Mouse (Mus musculus) ES-E14 (cell line): ENCODE data around the gene Olfr1222. TPM values are rescaled to one million over a fixed set of nuclear protein-coding genes. Genes with fewer than 3 reads are reported as not detected.

Source experiments
- DNase-seq: peaks from one replicate; pipeline ENCODE4 v3.0.0-alpha.2; 2013; ENCODE audit warnings: low read depth, low spot score
- H3K27ac ChIP-seq: 2 replicates; pipeline ENCODE4 v1.5.1; 2012; ENCODE audit warnings: low read depth, mild to moderate bottlenecking, low read length, moderate library complexity, mixed read lengths; ENCODE audit not compliant: poor library complexity, insufficient read depth, severe bottlenecking
- H3K36me3 ChIP-seq: 2 replicates; pipeline ENCODE4 v1.6.1; 2012; ENCODE audit warnings: mild to moderate bottlenecking, low read length, moderate library complexity, mixed read lengths; ENCODE audit not compliant: control insufficient read depth, poor library complexity, insufficient read depth, severe bottlenecking
- H3K4me1 ChIP-seq, 2 experiments: fragments of 150-350 bp in 1 of 2; sonication (generic) in 1 of 2; 2 replicates each; pipeline ENCODE4 v1.6.1; 2012; ENCODE audit warnings: low read length in 2 of 2, mild to moderate bottlenecking in 1 of 2, mixed read lengths in 1 of 2; ENCODE audit not compliant: control insufficient read depth in 2 of 2, insufficient read depth in 2 of 2, poor library complexity in 1 of 2
- H3K4me3 ChIP-seq, 2 experiments: fragments of 150-350 bp in 1 of 2; sonication (generic) in 1 of 2; 2 replicates each; pipeline ENCODE4 v1.5.1; 2012; ENCODE audit warnings: low read length in 2 of 2, low read depth in 1 of 2, mild to moderate bottlenecking in 1 of 2, mixed read lengths in 1 of 2; ENCODE audit not compliant: insufficient read depth in 1 of 2, poor library complexity in 1 of 2, severe bottlenecking in 1 of 2
- H3K9ac ChIP-seq: 2 replicates; pipeline ENCODE4 v1.6.1; 2012; ENCODE audit warnings: low read depth, mild to moderate bottlenecking, low read length, mixed read lengths; ENCODE audit not compliant: poor library complexity, insufficient read depth, severe bottlenecking
- H3K9me3 ChIP-seq: fragments of 150-350 bp; sonication (generic); 2 replicates; pipeline ENCODE4 v1.6.1; 2012; ENCODE audit warnings: low read depth, mild to moderate bottlenecking, low read length; ENCODE audit not compliant: control insufficient read depth, insufficient read depth
- CHD2 ChIP-seq: IDR thresholded peaks from 2 replicates; pipeline ENCODE4 v1.6.1; 2014; ENCODE audit warnings: mild to moderate bottlenecking, low read depth, low read length, inconsistent platforms
- HCFC1 ChIP-seq: IDR thresholded peaks from 2 replicates; pipeline ENCODE4 v1.6.1; 2012; ENCODE audit warnings: low read length, inconsistent platforms, borderline replicate concordance; ENCODE audit not compliant: insufficient read depth
- MAFK ChIP-seq: IDR thresholded peaks from 2 replicates; pipeline ENCODE4 v1.6.1; 2014; ENCODE audit warnings: mild to moderate bottlenecking, low read depth, low read length, inconsistent platforms; ENCODE audit not compliant: insufficient read depth
- ZC3H11A ChIP-seq: IDR thresholded peaks from 2 replicates; pipeline ENCODE4 v1.6.1; 2012; ENCODE audit warnings: low read depth, mild to moderate bottlenecking, inconsistent platforms, low read length, borderline replicate concordance
- ZNF384 ChIP-seq: IDR thresholded peaks from 2 replicates; pipeline ENCODE4 v1.6.1; 2012; ENCODE audit warnings: low read depth, low read length, inconsistent platforms
- in situ Hi-C, 2 experiments: fragments of 600-800 bp; cut with MboI; formaldehyde crosslinking; loops; one replicate each; pipeline ENCODE4 v1.15.1; 2025; ENCODE audit warnings: low sequenced_read_pairs in 2 of 2, inconsistent platforms in 1 of 2; ENCODE audit not compliant: unreplicated experiment in 2 of 2
- total RNA-seq: library from RNA; depleted of rRNA; stranded (reverse); fragments of 300-350 nt; gene quantifications from 2 replicates; pipeline ENCODE4 v1.2.3, GENCODE M21; 2012

The Olfr1222 gene
- total RNA-seq, 1 experiment, result not detected

GRCm38 (mm10) chr2:89117183-89117582 lies 15.7 kb downstream of the Olfr1222 start, which contains the start of gene Olfr1221:
Olfr1221 (minus strand) TSS chr2:89117283.
- TF ChIP-seq ZNF384 (no peak), ZC3H11A (no peak), HCFC1 (no peak), CHD2 (no peak), MAFK (no peak)
- H3K4me3 ChIP-seq, result no peak within 1 kb of the TSS
- H3K9ac ChIP-seq, result no peak within 1 kb of the TSS
- H3K4me1 ChIP-seq, result no peaks in the 10 kb centered on the region
- H3K27ac ChIP-seq, result no peak within 1 kb of the TSS
- no peaks in the 10 kb centered on the region for H3K36me3 ChIP-seq
- DNase-seq, result no peak
- H3K9me3 ChIP-seq, result no peaks in the 10 kb centered on the region
- in situ Hi-C loops, result no loop called here

- in situ Hi-C loops, result no loop called here
- Histone ChIP-seq H3K9ac (no peak within 1 kb of the TSS), H3K4me1 (no peaks in the 10 kb centered on the region), H3K4me3 (no peak within 1 kb of the TSS), H3K36me3 (no peaks in the 10 kb centered on the region), H3K27ac (no peak within 1 kb of the TSS), H3K9me3 (no peaks in the 10 kb centered on the region)
- TF ChIP-seq HCFC1, result no peak
- no peak for TF ChIP-seq MAFK
- no peak for TF ChIP-seq CHD2
- TF ChIP-seq ZNF384, result no peak
- no peak for TF ChIP-seq ZC3H11A
- DNase-seq, result no peak
These were observed 26.1 kb downstream of the Olfr1222 start, which contains the start of gene Olfr1220 for GRCm38 (mm10) chr2:89106735-89107134. Olfr1220 (minus strand) TSS chr2:89106835.

GRCm38 (mm10) chr2:89105651-89106050 lies 27.2 kb downstream of the Olfr1222 start:
- Histone ChIP-seq H3K36me3 (no peaks in the 10 kb centered on the region), H3K4me3 (no peak overlapping the region), H3K9me3 (no peaks in the 10 kb centered on the region), H3K9ac (no peak overlapping the region), H3K4me1 (no peaks in the 10 kb centered on the region), H3K27ac (no peak overlapping the region)
- in situ Hi-C loops, result no loop called here
- no peak for DNase-seq
- TF ChIP-seq MAFK (no peak), HCFC1 (no peak), CHD2 (no peak), ZC3H11A (no peak)

- Histone ChIP-seq H3K4me3 (no peak overlapping the region), H3K4me1 (no peaks in the 10 kb centered on the region), H3K9me3 (no peaks in the 10 kb centered on the region), H3K27ac (no peak overlapping the region), H3K9ac (no peak overlapping the region), H3K36me3 (no peaks in the 10 kb centered on the region)
- DNase-seq, result no peak
- in situ Hi-C loops, result no loop called here
- no peak for TF ChIP-seq CHD2
- no peak for TF ChIP-seq MAFK
- TF ChIP-seq HCFC1, result no peak
- TF ChIP-seq ZNF384, result no peak
- no peak for TF ChIP-seq ZC3H11A
These were observed 39.0 kb downstream of the Olfr1222 start for GRCm38 (mm10) chr2:89093848-89094247.

GRCm38 (mm10) chr2:89083413-89083812 lies 49.4 kb downstream of the Olfr1222 start, which contains the start of gene Olfr1219:
Olfr1219 (minus strand) TSS chr2:89083513.
- H3K9ac ChIP-seq, result no peak within 1 kb of the TSS
- no peaks in the 10 kb centered on the region for H3K4me1 ChIP-seq
- no peak within 1 kb of the TSS for H3K4me3 ChIP-seq
- no peak for DNase-seq
- H3K27ac ChIP-seq, result no peak within 1 kb of the TSS
- TF ChIP-seq MAFK, result no peak
- no peak for TF ChIP-seq HCFC1
- TF ChIP-seq CHD2, result no peak
- TF ChIP-seq ZNF384, result no peak
- no peak for TF ChIP-seq ZC3H11A
- H3K9me3 ChIP-seq, result no peaks in the 10 kb centered on the region
- H3K36me3 ChIP-seq, result no peaks in the 10 kb centered on the region
- in situ Hi-C loops, result no loop called here
